Mouse (Mus musculus) midbrain, embryonic 12.5 days (tissue): Measurements from ENCODE around the gene Mmd. TPM values are rescaled to one million over a fixed set of nuclear protein-coding genes. Genes with fewer than 3 reads are reported as not detected.

ENCODE experiments used
- ATAC-seq: fragments of 200-750 bp; cut with Nextera tagmentation; 2 replicates; pipeline ENCODE4 v1.8.0; 2017; ENCODE audit warnings: low read depth, moderate TSS enrichment, moderate library complexity; ENCODE audit not compliant: low FRiP score
- H3K27ac ChIP-seq: fragments of 300-500 bp; sonication (generic); replicated peaks from 2 replicates; pipeline ENCODE4 v1.5.1; 2016; ENCODE audit warnings: mild to moderate bottlenecking
- H3K27me3 ChIP-seq: fragments of 300-500 bp; sonication (generic); 2 replicates; pipeline ENCODE4 v1.6.1; 2016; ENCODE audit warnings: mild to moderate bottlenecking
- H3K36me3 ChIP-seq: fragments of 300-500 bp; sonication (generic); 2 replicates; pipeline ENCODE4 v1.6.1; 2016
- H3K4me1 ChIP-seq: fragments of 300-500 bp; sonication (generic); 2 replicates; pipeline ENCODE4 v1.6.1; 2016
- H3K4me2 ChIP-seq: fragments of 300-500 bp; sonication (generic); replicated peaks from 2 replicates; pipeline ENCODE4 v1.6.1; 2016; ENCODE audit warnings: mild to moderate bottlenecking, moderate library complexity
- H3K4me3 ChIP-seq: fragments of 300-500 bp; sonication (generic); 2 replicates; pipeline ENCODE4 v1.5.1; 2016; ENCODE audit warnings: mild to moderate bottlenecking
- H3K9ac ChIP-seq: fragments of 300-500 bp; sonication (generic); replicated peaks from 2 replicates; pipeline ENCODE4 v1.6.1; 2016; ENCODE audit warnings: mild to moderate bottlenecking, moderate library complexity
- H3K9me3 ChIP-seq: fragments of 300-500 bp; sonication (generic); 2 replicates; pipeline ENCODE4 v1.6.1; 2016; ENCODE audit warnings: mild to moderate bottlenecking
- WGBS: fragments of 180-500 bp; shearing (Covaris S2); methylation state at CpG from one replicate; pipeline ENCODE4 v1.1.7; 2016; 5-methylcytosine and 5-hydroxymethylcytosine counted together
- polyA plus RNA-seq: library from polyadenylated mRNA; unstranded; fragments of >200 nt; fragmentation: Nextera tagmentation; extraction: Ambion mirVana; gene quantifications from 2 replicates; pipeline ENCODE4 v1.2.1, GENCODE M21; 2016

Mmd gene
- polyA plus RNA-seq, 1 experiment from 2014 or later = 62.2 TPM

GRCm38 (mm10) chr11:90286550-90287154, 37.4 kb downstream of the Mmd start:
- H3K27ac ChIP-seq = no peak overlapping the region

GRCm38 (mm10) chr11:90291156-90291555, 41.9 kb downstream of the Mmd start:
- 58% methylated on average over 4 of the region's 4 CpGs for WGBS
- Histone ChIP-seq H3K27ac (no peak overlapping the region), H3K9ac (no peak overlapping the region), H3K4me1 (no peaks in the 10 kb centered on the region), H3K9me3 (no peaks in the 10 kb centered on the region), H3K27me3 (no peaks in the 10 kb centered on the region), H3K36me3 (no peaks in the 10 kb centered on the region), H3K4me3 (no peak overlapping the region), H3K4me2 (no peak overlapping the region)
- ATAC-seq = no peak

More at GRCm38 (mm10) chr11:90286550-90287154, 37.4 kb downstream of the Mmd start:
- ATAC-seq = no peak
- WGBS = 92% methylated on average over 6 of the region's 6 CpGs
- Histone ChIP-seq H3K4me2 (no peak overlapping the region), H3K36me3 (no peaks in the 10 kb centered on the region), H3K4me1 (no peaks in the 10 kb centered on the region), H3K4me3 (no peak overlapping the region), H3K9me3 (no peaks in the 10 kb centered on the region), H3K27me3 (no peaks in the 10 kb centered on the region), H3K9ac (no peak overlapping the region)

- Histone ChIP-seq H3K27ac (no peak overlapping the region), H3K4me1 (no peaks in the 10 kb centered on the region), H3K4me2 (no peak overlapping the region), H3K36me3 (no peaks in the 10 kb centered on the region), H3K4me3 (no peak overlapping the region), H3K9ac (no peak overlapping the region), H3K9me3 (no peaks in the 10 kb centered on the region), H3K27me3 (no peaks in the 10 kb centered on the region)
- no peak for ATAC-seq
These were observed 43.5 kb downstream of the Mmd start for GRCm38 (mm10) chr11:90292766-90293165.

GRCm38 (mm10) chr11:90294622-90295021, 45.4 kb downstream of the Mmd start:
- no peaks in the 10 kb centered on the region for H3K4me1 ChIP-seq
- H3K27me3 ChIP-seq = no peaks in the 10 kb centered on the region
- H3K27ac ChIP-seq = no peak overlapping the region
- 94% methylated on average over 2 of the region's 2 CpGs for WGBS
- H3K9me3 ChIP-seq = no peaks in the 10 kb centered on the region
- H3K4me3 ChIP-seq = no peak overlapping the region
- no peaks in the 10 kb centered on the region for H3K36me3 ChIP-seq
- ATAC-seq = no peak
- H3K4me2 ChIP-seq = no peak overlapping the region
- H3K9ac ChIP-seq = no peak overlapping the region

DNA sequence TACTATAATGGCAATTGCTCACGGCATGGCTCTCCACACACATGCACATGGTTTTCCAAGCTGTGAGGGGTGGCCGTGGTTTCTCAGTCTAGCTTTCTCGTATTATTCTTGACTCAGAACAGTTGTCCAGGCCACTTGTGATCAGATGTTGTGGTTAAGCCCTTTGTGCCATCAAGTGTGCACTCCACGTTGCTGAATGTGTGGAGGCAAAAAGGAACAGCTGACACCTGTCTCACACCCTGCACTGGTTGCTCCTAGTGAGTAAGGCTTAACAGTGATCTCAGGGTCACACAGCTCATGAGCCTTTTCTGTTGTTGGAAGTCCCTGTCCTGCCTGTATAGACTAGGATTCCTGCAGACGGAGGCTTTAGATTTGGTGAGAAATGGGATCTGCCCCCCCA, 56.8 kb downstream of the Mmd start:
- no peak for ATAC-seq
- H3K4me2 ChIP-seq = no peak overlapping the region
- no peaks in the 10 kb centered on the region for H3K27me3 ChIP-seq
- no peaks in the 10 kb centered on the region for H3K9me3 ChIP-seq
- H3K4me3 ChIP-seq = no peak overlapping the region
- no peak overlapping the region for H3K27ac ChIP-seq
- 90% methylated on average over 5 of the region's 5 CpGs for WGBS
- H3K36me3 ChIP-seq = no peaks in the 10 kb centered on the region
- no peak overlapping the region for H3K9ac ChIP-seq
- no peaks in the 10 kb centered on the region for H3K4me1 ChIP-seq

DNA sequence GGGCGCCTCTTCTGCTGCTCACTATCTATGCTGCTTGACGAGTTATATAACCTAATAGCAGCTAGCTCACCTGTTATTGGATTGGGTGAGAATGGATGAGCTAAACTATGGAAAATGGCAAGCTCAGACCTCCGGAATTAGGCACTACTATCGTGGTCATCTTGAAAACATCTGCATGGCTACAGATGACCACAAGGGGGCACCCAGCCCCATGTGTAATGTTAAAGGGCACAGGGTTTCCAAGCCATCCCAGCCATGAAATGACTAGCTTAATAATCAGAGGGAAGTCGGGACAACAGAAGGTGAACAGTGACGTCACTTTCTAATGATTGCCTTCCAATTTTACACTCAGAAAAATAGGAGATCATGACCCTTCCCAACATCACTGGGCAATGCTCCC, 57.7 kb downstream of the Mmd start:
- H3K27me3 ChIP-seq = no peaks in the 10 kb centered on the region
- 56% methylated on average over 6 of the region's 6 CpGs for WGBS
- H3K4me1 ChIP-seq = no peaks in the 10 kb centered on the region
- no peak overlapping the region for H3K9ac ChIP-seq
- H3K27ac ChIP-seq = no peak overlapping the region
- no peak overlapping the region for H3K4me2 ChIP-seq
- no peaks in the 10 kb centered on the region for H3K36me3 ChIP-seq
- no peak overlapping the region for H3K4me3 ChIP-seq
- 0 out of 2 replicates have a peak, but pooled peaks have one; percentile 52 for ATAC-seq
- H3K9me3 ChIP-seq = no peaks in the 10 kb centered on the region

DNA sequence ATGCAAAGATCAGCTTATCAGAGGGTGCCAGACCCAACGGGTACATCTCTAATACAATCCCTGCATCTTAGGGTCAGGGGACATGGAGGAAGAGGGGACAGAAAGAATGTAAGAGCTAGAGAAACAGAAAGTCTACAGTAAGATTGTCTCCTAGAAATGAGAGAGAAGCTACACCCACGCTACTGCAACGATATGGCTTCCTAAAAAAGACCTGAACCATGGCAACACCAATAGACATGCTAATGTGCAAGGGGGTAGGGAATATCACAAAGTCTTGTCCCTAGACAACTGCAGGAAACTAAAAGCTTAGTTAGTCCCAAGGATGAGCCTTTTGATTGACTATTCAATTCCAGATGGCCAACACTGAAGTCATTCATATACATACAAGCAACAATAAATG, 65.3 kb downstream of the Mmd start:
- Histone ChIP-seq H3K27me3 (no peaks in the 10 kb centered on the region), H3K9me3 (no peaks in the 10 kb centered on the region), H3K4me1 (no peaks in the 10 kb centered on the region), H3K4me2 (no peak overlapping the region), H3K36me3 (no peaks in the 10 kb centered on the region), H3K9ac (no peak overlapping the region), H3K4me3 (no peak overlapping the region), H3K27ac (no peak overlapping the region)
- 87% methylated on average over 3 of the region's 3 CpGs for WGBS
- ATAC-seq = no peak

DNA sequence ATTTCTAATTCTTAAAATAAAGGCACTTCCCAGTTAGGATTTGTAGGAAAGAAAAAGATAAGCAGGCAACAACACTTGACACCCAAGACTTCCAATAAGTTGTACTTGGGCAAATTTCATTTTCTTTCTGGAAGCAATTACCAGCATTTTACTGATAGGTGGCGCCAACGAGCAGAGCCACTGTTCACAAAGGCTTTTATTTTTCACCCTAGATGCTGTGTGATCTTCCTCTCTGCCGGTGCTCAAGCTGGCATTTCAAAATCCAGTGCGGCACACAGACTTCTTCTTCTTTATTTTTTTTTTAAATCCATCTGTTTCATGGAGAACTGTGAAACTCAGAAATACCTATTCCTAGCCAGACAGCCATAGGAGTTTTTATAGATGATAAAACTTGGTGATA, 68.2 kb downstream of the Mmd start:
- Histone ChIP-seq H3K36me3 (no peaks in the 10 kb centered on the region), H3K27ac (no peak overlapping the region), H3K4me3 (no peak overlapping the region), H3K4me1 (no peaks in the 10 kb centered on the region), H3K9me3 (no peaks in the 10 kb centered on the region), H3K27me3 (no peaks in the 10 kb centered on the region), H3K9ac (no peak overlapping the region), H3K4me2 (no peak overlapping the region)
- 20% methylated on average over 4 of the region's 4 CpGs for WGBS
- ATAC-seq = no peak

GRCm38 (mm10) chr11:90320922-90321321, 71.7 kb downstream of the Mmd start:
- WGBS = 79% methylated on average over 7 of the region's 7 CpGs
- H3K4me1 ChIP-seq = no peaks in the 10 kb centered on the region
- ATAC-seq = no peak
- H3K9me3 ChIP-seq = no peaks in the 10 kb centered on the region
- no peaks in the 10 kb centered on the region for H3K36me3 ChIP-seq
- no peaks in the 10 kb centered on the region for H3K27me3 ChIP-seq
- H3K4me3 ChIP-seq = no peak overlapping the region
- no peak overlapping the region for H3K4me2 ChIP-seq
- no peak overlapping the region for H3K9ac ChIP-seq
- no peak overlapping the region for H3K27ac ChIP-seq

- no peak for ATAC-seq
- no peaks in the 10 kb centered on the region for H3K36me3 ChIP-seq
- no peak overlapping the region for H3K4me2 ChIP-seq
- H3K27ac ChIP-seq = no peak overlapping the region
- H3K9ac ChIP-seq = no peak overlapping the region
- H3K4me1 ChIP-seq = no peaks in the 10 kb centered on the region
- H3K4me3 ChIP-seq = no peak overlapping the region
- no peaks in the 10 kb centered on the region for H3K27me3 ChIP-seq
- WGBS = 81% methylated on average over 3 of the region's 3 CpGs
- no peaks in the 10 kb centered on the region for H3K9me3 ChIP-seq
These were observed 75.3 kb downstream of the Mmd start for GRCm38 (mm10) chr11:90324597-90324996.

DNA sequence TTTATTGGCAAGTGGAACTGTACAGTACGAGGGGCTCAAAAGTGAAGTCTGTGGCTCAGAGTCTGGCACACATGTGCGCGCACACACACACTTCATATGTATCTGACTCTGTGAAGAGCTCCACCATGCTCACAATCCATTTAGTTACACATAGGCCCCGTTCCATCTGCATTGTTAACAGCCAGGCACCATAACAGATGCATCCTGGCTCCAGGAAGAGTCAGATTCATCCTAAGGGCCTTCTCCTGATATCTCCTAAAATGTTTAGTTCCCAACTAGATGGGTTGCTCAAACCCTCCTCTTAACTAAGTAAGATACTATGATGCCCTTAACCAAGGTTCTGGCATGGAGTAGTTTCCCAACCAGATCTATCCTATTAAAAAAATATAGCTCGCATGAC, 76.9 kb downstream of the Mmd start:
- 94% methylated on average over 5 of the region's 5 CpGs for whole genome bisulfite sequencing
- Histone ChIP-seq H3K27ac (no peak overlapping the region), H3K4me1 (no peaks in the 10 kb centered on the region), H3K9me3 (no peaks in the 10 kb centered on the region), H3K9ac (no peak overlapping the region), H3K36me3 (no peaks in the 10 kb centered on the region), H3K4me3 (no peak overlapping the region), H3K27me3 (no peaks in the 10 kb centered on the region), H3K4me2 (no peak overlapping the region)
- no peak for ATAC-seq

DNA sequence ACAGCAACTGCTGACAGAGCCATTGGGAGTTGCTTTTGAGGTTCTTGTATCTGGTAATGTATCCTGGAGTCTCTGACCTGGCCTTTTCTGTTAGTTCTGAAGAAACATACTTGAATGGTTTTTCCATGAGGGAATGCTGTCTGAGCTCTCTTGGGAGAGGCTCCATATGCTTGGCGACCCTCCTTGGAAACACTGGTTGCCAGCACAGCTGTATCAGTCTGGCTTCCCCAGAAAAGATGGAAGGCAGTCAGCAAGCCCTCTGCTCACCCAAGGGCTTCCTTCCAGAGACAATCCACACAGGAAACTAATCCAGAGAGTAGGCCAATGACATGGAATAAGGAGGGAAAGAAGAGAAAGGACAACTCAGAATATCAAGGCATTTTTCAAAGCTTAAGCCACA, 77.6 kb downstream of the Mmd start:
- no peaks in the 10 kb centered on the region for H3K27me3 ChIP-seq
- no peak for ATAC-seq
- H3K27ac ChIP-seq = no peak overlapping the region
- no peaks in the 10 kb centered on the region for H3K4me1 ChIP-seq
- H3K9ac ChIP-seq = no peak overlapping the region
- 66% methylated on average over 1 of the region's 1 CpGs for WGBS
- no peaks in the 10 kb centered on the region for H3K36me3 ChIP-seq
- no peaks in the 10 kb centered on the region for H3K9me3 ChIP-seq
- H3K4me3 ChIP-seq = no peak overlapping the region
- H3K4me2 ChIP-seq = no peak overlapping the region
